Comparison of ENCODE assay signal across 22 mouse cellular contexts in the genomic region with DNA sequence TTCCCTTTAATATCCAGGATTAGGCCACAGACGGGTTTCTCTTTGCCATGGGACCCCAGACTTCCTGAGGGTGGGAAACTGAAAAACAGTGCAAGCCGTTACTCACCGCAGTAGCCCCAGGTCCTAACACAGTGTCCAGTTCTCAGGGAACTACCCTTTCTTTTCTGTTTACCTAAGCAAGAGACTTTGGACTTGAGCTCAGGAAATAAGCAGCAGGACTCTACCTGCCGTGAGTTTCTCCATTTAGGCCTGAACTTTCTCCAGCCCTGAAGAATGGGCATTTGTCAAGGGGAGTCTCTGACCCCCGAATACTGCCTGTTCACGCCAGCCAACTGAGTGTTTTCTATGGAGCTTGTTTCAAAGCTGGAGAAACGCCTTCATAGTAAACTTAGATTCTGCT. TPM values are rescaled to one million over a fixed set of nuclear protein-coding genes. Genes with fewer than 3 reads are reported as not detected.
A peak's percentile ranks its signal among the peaks of the same experiment; 100 is the strongest.
DNase-seq lines count a peak whose midpoint lies in the region; ATAC-seq and TF ChIP-seq lines count a peak whose summit lies in the region.
"Had no signal": no experiment of that assay in that cellular context is flagged by ENCODE, and none has a peak within 500 bp of the region (broad histone marks: within the 10 kb centered on the region; RNA-seq: fewer than 3 reads in every experiment).

No protein-coding gene starts in this region.

- no peaks in the 10 kb centered on the region for H3K36me3 ChIP-seq in embryonic facial prominence, embryonic 15.5 days
- peaks cover 32% of the 10 kb centered on the region for H3K36me3 ChIP-seq in embryonic facial prominence, embryonic 10.5 days (replicated peaks)
- H3K36me3 ChIP-seq in liver, adult 2 months (ENCODE audit: control insufficient read depth, insufficient read depth, low read length), result peaks cover 10% of the 10 kb centered on the region
- no peaks in the 10 kb centered on the region for H3K36me3 ChIP-seq in liver, embryonic 12.5 days
- H3K36me3 ChIP-seq: G1E; heart, embryonic 13.5 days; lung, embryonic 15.5 days; midbrain, embryonic 13.5 days had no signal

- no peak overlapping the region for H3K9ac ChIP-seq in embryonic facial prominence, embryonic 15.5 days
- H3K9ac ChIP-seq in liver, adult 2 months (ENCODE audit: low read depth, low read length), result peak overlapping the region; percentile 78
- no peak overlapping the region for H3K9ac ChIP-seq in liver, embryonic 12.5 days
- H3K9ac ChIP-seq: forebrain, embryonic 13.5 days; heart, embryonic 13.5 days; limb, embryonic 12.5 days; lung, embryonic 15.5 days; midbrain, embryonic 13.5 days had no signal

- 72% methylated on average over 7 of the region's 7 CpGs for WGBS in embryonic facial prominence, embryonic 15.5 days
- 72% methylated on average over 7 of the region's 7 CpGs for WGBS in embryonic facial prominence, embryonic 10.5 days
- 10% methylated on average over 7 of the region's 7 CpGs for WGBS in liver, adult 2 months
- 61% methylated on average over 7 of the region's 7 CpGs for WGBS in liver, embryonic 12.5 days (ENCODE audit: insufficient replicate concordance)

- intact Hi-C loops in heart, postnatal 10 days (cut with DNase I), result no loop called here

- peaks cover 75% of the 10 kb centered on the region for H3K4me1 ChIP-seq in embryonic facial prominence, embryonic 15.5 days
- H3K4me1 ChIP-seq in embryonic facial prominence, embryonic 10.5 days, result peaks cover 63% of the 10 kb centered on the region
- peaks cover 66% of the 10 kb centered on the region for H3K4me1 ChIP-seq in liver, adult 2 months (ENCODE audit: control insufficient read depth, insufficient read depth, low read length)
- peaks cover 39% of the 10 kb centered on the region; the same call in 1 of the 2 replicates for H3K4me1 ChIP-seq in liver, embryonic 12.5 days

- TF ChIP-seq POLR2A in liver, adult 2 months (IDR thresholded peaks at IDR 0.05; ENCODE audit: extremely low read depth, insufficient read depth, low read length), result no peak

- no peak for DNase-seq in embryonic facial prominence, embryonic 10.5 days (ENCODE audit: low spot score)
- DNase-seq in liver, adult 2 months (ENCODE audit: extremely low read depth, low read depth, low spot score), result peak; percentile 92
- peak; percentile 38 for DNase-seq in kidney, postnatal 14 days
- peak; percentile 64 for DNase-seq in yolk sac, embryonic 10.5 days (ENCODE audit: low spot score)
- DNase-seq in frontal cortex, postnatal 14 days (ENCODE audit: low spot score in 2 of 2), result no peak
- no peak for DNase-seq in heart, postnatal 10 days
- DNase-seq: cerebellum, adult 9-10 months; heart, postnatal 4 days; retina, postnatal 1 day; right cerebral cortex, postnatal 4 days had no signal

- no peak overlapping the region for H3K4me2 ChIP-seq in embryonic facial prominence, embryonic 15.5 days (replicated peaks)
- no peak overlapping the region for H3K4me2 ChIP-seq in liver, embryonic 12.5 days
- H3K4me2 ChIP-seq: forebrain, embryonic 13.5 days; heart, embryonic 13.5 days; limb, embryonic 12.5 days; lung, embryonic 15.5 days; midbrain, embryonic 13.5 days had no signal

- H3K79me2 ChIP-seq in liver, adult 2 months (ENCODE audit: control insufficient read depth, insufficient read depth, low read length), result peaks cover 14% of the 10 kb centered on the region; the same call in 1 of the 2 replicates

- no peak for TF ChIP-seq CTCF in liver, adult 2 months (IDR thresholded peaks at IDR 0.05; ENCODE audit: low read depth, low read length)

- no peak for ATAC-seq in embryonic facial prominence, embryonic 15.5 days (ENCODE audit: insufficient number of reproducible peaks, low FRiP score, low TSS enrichment, low read depth)
- no peak for ATAC-seq in liver, embryonic 12.5 days
- ATAC-seq: CD4-positive, CD25-positive, alpha-beta regulatory T cell, adult 4 months; forebrain, embryonic 13.5 days; hindbrain, postnatal 0 days; midbrain, embryonic 13.5 days had no signal

- H3K27ac ChIP-seq in embryonic facial prominence, embryonic 15.5 days (replicated peaks), result 0 out of 2 replicates have a peak overlapping the region, but pooled peaks have one; percentile 11
- no peak overlapping the region for H3K27ac ChIP-seq in embryonic facial prominence, embryonic 10.5 days (replicated peaks)
- H3K27ac ChIP-seq in liver, adult 2 months (replicated peaks; ENCODE audit: insufficient read depth, low read depth, low read length), result peak overlapping the region; percentile 88
- no peak overlapping the region for H3K27ac ChIP-seq in liver, embryonic 12.5 days
- H3K27ac ChIP-seq: forebrain, embryonic 13.5 days; heart, embryonic 13.5 days; hindbrain, postnatal 0 days; limb, embryonic 12.5 days; lung, embryonic 15.5 days; midbrain, embryonic 13.5 days had no signal

- H3K4me3 ChIP-seq in embryonic facial prominence, embryonic 15.5 days (replicated peaks), result no peak overlapping the region
- H3K4me3 ChIP-seq in embryonic facial prominence, embryonic 10.5 days, result no peak overlapping the region
- H3K4me3 ChIP-seq in liver, adult 2 months (ENCODE audit: insufficient read depth, low read depth, low read length), result peak overlapping the region; percentile 20; the same call in 1 of the 2 replicates
- no peak overlapping the region for H3K4me3 ChIP-seq in liver, embryonic 12.5 days
- H3K4me3 ChIP-seq: forebrain, embryonic 13.5 days; heart, embryonic 13.5 days; limb, embryonic 12.5 days; lung, embryonic 15.5 days; midbrain, embryonic 13.5 days; myocyte had no signal

- H3K9me3 ChIP-seq in embryonic facial prominence, embryonic 15.5 days (replicated peaks), result no peaks in the 10 kb centered on the region
- no peaks in the 10 kb centered on the region for H3K9me3 ChIP-seq in embryonic facial prominence, embryonic 10.5 days
- no peaks in the 10 kb centered on the region for H3K9me3 ChIP-seq in liver, embryonic 12.5 days (replicated peaks)
- H3K9me3 ChIP-seq: forebrain, embryonic 13.5 days; heart, embryonic 13.5 days; limb, embryonic 12.5 days; lung, embryonic 15.5 days; midbrain, embryonic 13.5 days had no signal

- H3K27me3 ChIP-seq in embryonic facial prominence, embryonic 15.5 days, result no peaks in the 10 kb centered on the region
- no peaks in the 10 kb centered on the region for H3K27me3 ChIP-seq in embryonic facial prominence, embryonic 10.5 days (replicated peaks; ENCODE audit: low read depth, poor library complexity, severe bottlenecking)
- no peaks in the 10 kb centered on the region for H3K27me3 ChIP-seq in liver, adult 2 months (ENCODE audit: control insufficient read depth, insufficient read depth, low read length)
- no peaks in the 10 kb centered on the region for H3K27me3 ChIP-seq in liver, embryonic 12.5 days (replicated peaks)
- H3K27me3 ChIP-seq: forebrain, embryonic 13.5 days; heart, embryonic 13.5 days; limb, embryonic 12.5 days; lung, embryonic 15.5 days; midbrain, embryonic 13.5 days had no signal

RNA-seq across cellular contexts. Expression of gene Plpp3, which starts 31.7 kb away (rescaled TPM):
- 190 and 199 TPM in 2 replicates for polyA plus RNA-seq in embryonic facial prominence, embryonic 15.5 days (2015; fragmentation: Nextera tagmentation; extraction: Ambion mirVana)
- polyA plus RNA-seq in embryonic facial prominence, embryonic 10.5 days (2016; fragmentation: Nextera tagmentation; extraction: Ambion mirVana), result 67.6 and 77.1 TPM in 2 replicates
- 64.1 and 81.1 TPM in 2 replicates for total RNA-seq in liver, adult 2 months (2014; rRNA removed)
- polyA plus RNA-seq in liver, adult 2 months (2012; rRNA removed), result 81.0 and 84.2 TPM in 2 replicates
- polyA plus RNA-seq in liver, embryonic 12.5 days (2016; fragmentation: Nextera tagmentation; extraction: Ambion mirVana), result 14.5 and 15.6 TPM in 2 replicates
- 10 to 100 TPM; 73.2 to 73.9 TPM for total RNA-seq in heart, postnatal 10 days (2021)
- total RNA-seq: G1E; megakaryocyte progenitor cell, adult 5-6 weeks had no signal
- polyA plus RNA-seq: G1E had no signal

Comparison
In these comparisons a context has a peak if more than half of its experiments do, and no peak if none do; other contexts are left out.
1. H3K27ac ChIP-seq: peak in embryonic facial prominence, embryonic 15.5 days (single experiment) and liver, adult 2 months (single experiment); none in embryonic facial prominence, embryonic 10.5 days (single experiment) and liver, embryonic 12.5 days (single experiment).
2. DNase-seq: peak in liver, adult 2 months (single experiment), kidney, postnatal 14 days (single experiment) and yolk sac, embryonic 10.5 days (single experiment); none in embryonic facial prominence, embryonic 10.5 days (single experiment), frontal cortex, postnatal 14 days (0 of 2) and heart, postnatal 10 days (0 of 2).